Mouse (Mus musculus) neutrophil, adult 59 days (primary cell): ENCODE results near the gene Hmx2. TPM values are rescaled to one million over a fixed set of nuclear protein-coding genes. Genes with fewer than 3 reads are reported as not detected.

Experiments
- total RNA-seq, 2 experiments: library from RNA; stranded (reverse); gene quantifications; 1 replicate in 1 of 2; 2 replicates in 1 of 2; pipeline ENCODE4 v1.2.4; 2023

The Hmx2 gene
- under 1 TPM in 1 of 2 experiments, not detected in 1; 0.44 TPM for total RNA-seq

DNA sequence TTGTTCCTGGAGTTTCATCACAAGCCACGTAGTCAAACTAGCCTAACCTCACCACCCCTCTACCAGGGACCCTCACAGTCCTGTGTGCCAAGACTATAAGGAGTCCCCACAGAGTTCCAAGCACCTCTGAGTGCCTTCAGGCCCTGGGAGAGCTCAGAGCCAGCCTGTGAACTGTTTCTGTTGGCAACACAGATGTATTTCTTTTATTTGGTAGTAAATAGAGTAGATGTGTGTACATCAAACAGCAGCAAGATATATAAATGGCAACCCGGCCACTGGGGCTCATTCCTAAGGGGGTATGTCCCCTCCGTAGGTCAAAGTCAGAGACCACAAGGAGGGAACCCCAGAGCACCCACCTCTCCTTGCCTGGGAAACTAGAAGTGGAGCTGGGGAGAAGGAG, at the start of gene Hmx2:
TSS of gene Hmx2 (plus strand) at position 301 of the 400 bp plus-strand sequence.

DNA sequence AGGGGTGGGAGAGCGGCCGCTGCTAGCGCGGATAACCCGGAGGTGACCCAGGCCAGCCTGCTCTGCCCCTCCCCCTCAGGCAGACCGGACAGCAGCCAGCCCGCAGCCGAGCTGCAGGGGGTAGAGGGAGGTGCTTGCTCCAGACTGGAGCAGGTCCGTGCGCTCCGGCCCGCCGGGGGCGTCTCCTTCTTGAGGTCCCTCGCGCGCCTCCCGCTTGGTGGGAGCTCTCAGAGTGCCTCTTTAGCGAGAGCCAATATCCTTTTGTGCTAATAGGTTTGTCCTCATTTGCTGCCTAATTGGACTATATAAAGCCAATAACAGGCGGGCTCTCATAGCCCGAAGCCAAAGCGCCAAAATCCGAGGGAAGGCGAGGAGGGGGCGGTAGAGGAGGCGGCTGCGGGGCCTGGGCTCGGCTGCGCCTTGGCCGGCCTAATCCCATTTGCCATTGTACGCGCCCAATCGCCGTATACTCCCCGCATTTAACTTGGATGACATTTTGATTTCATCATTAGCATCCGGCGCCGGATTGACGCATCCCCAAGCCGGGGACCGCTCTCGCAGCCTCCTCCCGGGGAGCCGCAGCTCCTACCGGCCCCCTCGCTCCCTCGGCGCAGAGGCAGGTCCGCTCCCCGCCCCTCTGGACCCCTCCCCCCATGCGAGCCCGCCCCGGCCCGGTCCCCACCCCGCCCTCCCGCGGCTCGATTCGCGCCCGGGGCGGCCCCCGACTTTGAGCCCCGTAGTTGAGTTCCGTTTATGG, 6.3 kb upstream of the Hmx2 start, which contains the start of gene Hmx3:
TSS of gene Hmx3 (plus strand) at position 753 of the 757 bp plus-strand sequence.

DNA sequence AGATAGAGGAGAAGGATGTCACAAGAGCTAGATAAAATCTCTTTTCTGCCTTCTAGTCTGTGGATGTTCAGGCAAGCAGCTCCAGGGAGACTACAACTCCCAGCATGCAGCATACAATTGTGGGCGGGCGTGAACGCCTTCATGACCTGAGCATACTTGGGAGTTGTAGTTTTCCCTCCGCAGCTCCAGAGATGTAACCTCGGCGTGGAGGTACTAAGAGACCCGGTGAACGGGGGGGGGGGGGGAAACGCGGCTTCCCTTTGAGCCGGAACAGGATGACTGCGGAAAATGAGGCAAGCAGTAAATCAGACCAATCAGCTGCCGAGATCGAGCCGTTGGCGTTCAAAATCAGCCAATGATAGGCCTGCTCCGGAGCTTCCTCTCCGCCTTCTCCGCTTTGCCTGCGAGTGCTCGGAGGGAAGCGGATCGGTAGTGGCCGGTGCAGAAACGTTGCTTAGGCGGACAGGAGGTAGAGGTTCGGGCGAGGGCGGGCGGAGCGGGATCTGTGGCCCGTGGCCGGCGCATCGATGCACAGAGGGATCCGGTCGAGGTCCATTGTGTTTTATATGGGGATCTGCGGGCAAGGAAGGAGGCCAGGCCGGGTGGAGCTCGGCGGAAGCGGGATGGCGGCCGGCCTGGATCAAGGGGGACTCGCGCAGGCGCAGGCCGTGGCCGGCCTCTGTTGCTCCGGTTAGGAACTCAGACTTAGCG, 11.6 kb downstream of the Hmx2 start, which contains the start of gene Bub3:
TSS of gene Bub3 (plus strand) at position 237 of the 711 bp plus-strand sequence.

Other genes starting within 250 kb of the Hmx2 start
- not detected for gene Cuzd1, start 226.5 kb upstream of the Hmx2 start, total RNA-seq
- not detected for gene Fam24b, start 219.3 kb upstream of the Hmx2 start, total RNA-seq
- not detected for gene Fam24a, start 214.9 kb upstream of the Hmx2 start, total RNA-seq
- 1 to 10 TPM; 3.8 to 9.9 TPM for gene 2310057M21Rik, start 186.0 kb upstream of the Hmx2 start, total RNA-seq
- 1 to 10 TPM; 5.3 to 5.5 TPM for gene Pstk, start 177.6 kb upstream of the Hmx2 start, total RNA-seq
- 10 to 100 TPM; 39.1 to 41.5 TPM for gene Ikzf5, start 138.3 kb upstream of the Hmx2 start, total RNA-seq
- gene Acadsb, start 138.2 kb upstream of the Hmx2 start, total RNA-seq: 10 to 100 TPM; 34.6 to 37.6 TPM
- not detected for gene Hmx3, start 5.9 kb upstream of the Hmx2 start, total RNA-seq
- 10 to 100 TPM; 72.8 to 73.5 TPM for gene Bub3, start 11.4 kb downstream of the Hmx2 start, total RNA-seq